Mouse (Mus musculus): ENCODE measurements at regions not wholly inside any gene's neighbourhood (a gene's known extent, or its start where the extent isn't known, plus 50 kb on each side); places are given as distances from the start of the nearest gene placed in this dataset.

- no peak for TF ChIP-seq CTCF (IDR thresholded peaks at IDR 0.05; ENCODE audit: borderline replicate concordance, extremely low read depth, insufficient read depth, insufficient read length)
- no peak for TF ChIP-seq POLR2A (IDR thresholded peaks at IDR 0.05; ENCODE audit: borderline replicate concordance, extremely low read depth, insufficient read depth, insufficient read length, poor library complexity, severe bottlenecking)
Measured at GRCm38 (mm10) chr3:134366761-134367160, 130.5 kb downstream of the Cxxc4 start.
